Mouse (Mus musculus): ENCODE measurements around the gene Spast. TPM values are rescaled to one million over a fixed set of nuclear protein-coding genes. Genes with fewer than 3 reads are reported as not detected.

Gene Spast
- polyA plus RNA-seq, 1 experiment from 2014 or later = 48.5 TPM

DNA sequence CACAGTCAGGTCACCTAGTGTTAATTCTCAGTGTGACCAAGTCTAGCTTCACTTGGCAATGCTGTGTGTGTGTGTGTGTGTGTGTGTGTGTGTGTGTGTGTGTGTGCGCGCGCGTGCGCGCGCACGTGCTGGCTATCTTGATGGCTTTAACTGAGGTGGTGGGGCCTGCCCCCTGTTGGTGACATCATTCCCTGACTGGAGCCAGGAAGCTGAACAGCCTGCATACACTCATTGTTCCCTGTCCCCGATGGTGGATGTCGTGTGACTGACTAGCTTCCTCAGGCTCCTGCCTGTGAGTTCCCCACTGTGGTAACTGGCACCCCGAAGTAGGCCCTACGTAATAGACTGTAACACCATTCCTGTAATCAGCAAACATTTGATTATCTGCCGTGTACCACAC is 92.7 kb downstream of the Spast start:
- Histone ChIP-seq H3K4me3 (ENCODE audit: low read depth, low read length) (no peak overlapping the region), H3K4me2 (ENCODE audit: low read depth, low read length) (no peak overlapping the region), H3K36me3 (ENCODE audit: control insufficient read depth, insufficient read depth, low read length) (0 out of 2 replicates have a peak, but pooled peaks cover 6% of the 10 kb centered on the region), H3K9ac (replicated peaks; ENCODE audit: low read depth, low read length) (no peak overlapping the region), H3K9me3 (ENCODE audit: control insufficient read depth, low read length) (no peaks in the 10 kb centered on the region), H3K4me1 (ENCODE audit: control insufficient read depth, insufficient read depth, low read length) (no peaks in the 10 kb centered on the region), H3K27ac (ENCODE audit: low read depth, low read length) (no peak overlapping the region), H3K27me3 (ENCODE audit: control insufficient read depth, insufficient read depth, low read length) (no peaks in the 10 kb centered on the region)
- WGBS = 79% methylated on average over 13 of the region's 13 CpGs
- no peak for ATAC-seq (ENCODE audit: low read depth)

DNA sequence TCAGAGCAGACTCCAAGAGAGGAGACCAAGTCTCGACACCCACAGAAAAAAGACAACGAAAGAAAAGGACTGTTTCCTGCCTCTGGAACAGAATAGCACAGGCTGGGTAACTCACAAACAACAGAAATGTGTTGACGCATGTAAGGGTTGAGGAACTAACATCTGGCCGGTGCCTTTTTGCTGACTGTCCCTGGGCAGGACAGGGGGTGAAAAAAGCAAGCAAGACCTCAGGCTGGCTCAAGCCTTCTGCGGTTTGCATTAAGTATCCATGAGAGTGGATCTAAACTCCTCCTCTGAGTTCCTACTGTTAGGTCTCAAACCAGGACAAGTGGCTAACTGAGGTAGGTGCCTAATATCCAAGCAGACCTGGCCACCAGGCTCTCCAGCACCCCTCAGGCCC is 93.8 kb downstream of the Spast start:
- WGBS = 93% methylated on average over 5 of the region's 5 CpGs
- H3K27me3 ChIP-seq (ENCODE audit: control insufficient read depth, insufficient read depth, low read length) = no peaks in the 10 kb centered on the region
- H3K4me3 ChIP-seq (ENCODE audit: low read depth, low read length) = no peak overlapping the region
- H3K36me3 ChIP-seq (ENCODE audit: control insufficient read depth, insufficient read depth, low read length) = no peaks in the 10 kb centered on the region
- no peak for ATAC-seq (ENCODE audit: low read depth)
- no peak overlapping the region for H3K4me2 ChIP-seq (ENCODE audit: low read depth, low read length)
- H3K9ac ChIP-seq (replicated peaks; ENCODE audit: low read depth, low read length) = no peak overlapping the region
- no peaks in the 10 kb centered on the region for H3K4me1 ChIP-seq (ENCODE audit: control insufficient read depth, insufficient read depth, low read length)
- no peaks in the 10 kb centered on the region for H3K9me3 ChIP-seq (ENCODE audit: control insufficient read depth, low read length)
- H3K27ac ChIP-seq (ENCODE audit: low read depth, low read length) = no peak overlapping the region

- H3K4me3 ChIP-seq (ENCODE audit: low read depth, low read length) = no peak overlapping the region
- ATAC-seq (ENCODE audit: low read depth) = no peak
- H3K27ac ChIP-seq (ENCODE audit: low read depth, low read length) = no peak overlapping the region
- no peak overlapping the region for H3K4me2 ChIP-seq (ENCODE audit: low read depth, low read length)
- no peak overlapping the region for H3K9ac ChIP-seq (replicated peaks; ENCODE audit: low read depth, low read length)
- 81% methylated on average over 9 of the region's 9 CpGs for WGBS
- H3K27me3 ChIP-seq (ENCODE audit: control insufficient read depth, insufficient read depth, low read length) = no peaks in the 10 kb centered on the region
- H3K4me1 ChIP-seq (ENCODE audit: control insufficient read depth, insufficient read depth, low read length) = no peaks in the 10 kb centered on the region
- H3K9me3 ChIP-seq (ENCODE audit: control insufficient read depth, low read length) = no peaks in the 10 kb centered on the region
- no peaks in the 10 kb centered on the region for H3K36me3 ChIP-seq (ENCODE audit: control insufficient read depth, insufficient read depth, low read length)
Measured at GRCm38 (mm10) chr17:74437762-74438161, 99.0 kb downstream of the Spast start.

DNA sequence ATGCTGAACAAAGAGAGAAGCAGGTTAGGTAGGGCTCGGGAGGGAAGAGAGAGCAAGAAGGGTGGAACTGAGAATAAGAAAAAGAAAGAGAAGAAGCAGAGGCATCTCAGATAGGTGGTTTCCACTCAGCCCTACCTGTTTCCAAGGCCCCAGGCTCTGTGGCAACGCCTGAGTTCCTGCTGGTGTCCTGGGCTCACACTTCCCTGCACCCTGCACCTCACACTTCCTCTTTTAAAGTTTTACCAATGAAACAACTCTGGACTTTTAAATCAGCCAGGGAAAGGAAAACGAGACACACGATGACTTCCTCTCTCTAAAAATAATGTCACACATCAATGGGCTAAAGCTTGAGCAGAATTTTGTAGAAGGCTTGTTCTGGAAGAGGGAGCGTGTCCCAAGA is 101.7 kb downstream of the Spast start:
- Histone ChIP-seq H3K4me1 (ENCODE audit: control insufficient read depth, insufficient read depth, low read length) (no peaks in the 10 kb centered on the region), H3K4me2 (ENCODE audit: low read depth, low read length) (no peak overlapping the region), H3K27ac (ENCODE audit: low read depth, low read length) (no peak overlapping the region), H3K27me3 (ENCODE audit: control insufficient read depth, insufficient read depth, low read length) (no peaks in the 10 kb centered on the region), H3K9ac (replicated peaks; ENCODE audit: low read depth, low read length) (no peak overlapping the region), H3K36me3 (ENCODE audit: control insufficient read depth, insufficient read depth, low read length) (no peaks in the 10 kb centered on the region), H3K9me3 (ENCODE audit: control insufficient read depth, low read length) (no peaks in the 10 kb centered on the region), H3K4me3 (ENCODE audit: low read depth, low read length) (no peak overlapping the region)
- WGBS = 85% methylated on average over 5 of the region's 5 CpGs
- ATAC-seq (ENCODE audit: low read depth) = no peak

Other genes starting within 250 kb of the Spast start
- 65.7 and 65.8 TPM in 2 replicates for gene Memo1, start 43.5 kb upstream of the Spast start, polyA plus RNA-seq (2014; fragmentation: Nextera tagmentation; extraction: Ambion mirVana)
- 225 and 237 TPM in 2 replicates for gene Dpy30, start 15.0 kb upstream of the Spast start, polyA plus RNA-seq (2014; fragmentation: Nextera tagmentation; extraction: Ambion mirVana)
- 30.6 and 34.3 TPM in 2 replicates for gene Slc30a6, start 56.6 kb downstream of the Spast start, polyA plus RNA-seq (2014; fragmentation: Nextera tagmentation; extraction: Ambion mirVana)
- 0.43 and 0.46 TPM in 2 replicates for gene Nlrc4, start 120.2 kb downstream of the Spast start, polyA plus RNA-seq (2014; fragmentation: Nextera tagmentation; extraction: Ambion mirVana)
- gene Yipf4, start 150.5 kb downstream of the Spast start, polyA plus RNA-seq (2014; fragmentation: Nextera tagmentation; extraction: Ambion mirVana) = 59.1 and 62.0 TPM in 2 replicates
- gene Birc6, start 189.3 kb downstream of the Spast start, polyA plus RNA-seq (2014; fragmentation: Nextera tagmentation; extraction: Ambion mirVana) = 106 and 117 TPM in 2 replicates

All from neural tube, embryonic 14.5 days (tissue).